Mouse (Mus musculus) kidney, adult 8-10 months (tissue): Measurements from ENCODE around the gene Gm49403.
"Not testable (repeated sequence)": the region's sequence is repeated elsewhere in the genome, so short reads cannot be mapped to it uniquely, and the experiment has no call there.

ENCODE experiments used
- DNase-seq, 2 experiments: peaks; one replicate each; pipeline ENCODE4 v3.0.0; 2022

Gm49403 gene

DNA sequence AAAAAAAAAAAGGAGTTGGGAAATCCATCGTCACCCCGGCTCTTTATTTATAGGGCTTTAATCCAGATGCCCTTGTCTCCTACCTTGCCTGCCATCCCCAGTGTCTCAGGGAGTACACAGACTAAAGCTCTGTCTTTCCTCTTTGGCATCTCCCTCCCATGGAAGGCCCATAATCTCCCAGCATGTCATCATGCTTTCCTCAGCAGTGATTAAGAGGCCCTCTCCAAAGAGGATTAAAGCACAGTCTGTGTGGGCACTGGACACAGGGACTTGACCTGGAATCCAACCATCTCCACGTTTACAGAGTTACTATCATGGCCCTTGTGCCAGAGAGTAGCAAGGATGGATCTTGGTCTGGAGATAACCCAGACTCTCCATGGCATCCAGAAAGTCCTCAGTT is at the start of gene Gm49403, which contains the start of gene Lbhd1:
Gene Gm49403, plus strand, starts transcription at position 315 of the 400 bp plus-strand sequence.
Gene Lbhd1, plus strand, starts transcription at position 117 of the 400 bp plus-strand sequence.
- DNase-seq = no peak

DNA sequence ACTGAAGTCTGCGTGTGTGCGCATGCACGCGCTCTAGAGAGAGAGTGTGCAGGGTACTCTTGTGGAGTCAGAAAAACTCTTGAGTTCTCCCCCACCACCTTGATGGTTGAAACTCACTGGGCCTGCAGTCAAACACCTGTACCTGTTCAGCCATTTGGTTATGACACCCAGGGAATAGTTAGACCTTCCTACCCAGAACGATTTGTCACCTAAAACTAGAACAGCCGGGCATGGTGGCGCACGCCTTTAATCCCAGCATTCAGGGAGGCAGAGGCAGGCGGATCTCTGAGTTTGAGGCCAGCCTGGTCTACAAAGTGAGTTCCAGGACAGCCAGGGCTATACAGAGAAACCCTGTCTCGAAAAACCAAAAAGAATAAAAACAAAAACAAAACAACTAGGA is 47.4 kb upstream of the Gm49403 start:
- DNase-seq = not testable (repeated sequence)

DNA sequence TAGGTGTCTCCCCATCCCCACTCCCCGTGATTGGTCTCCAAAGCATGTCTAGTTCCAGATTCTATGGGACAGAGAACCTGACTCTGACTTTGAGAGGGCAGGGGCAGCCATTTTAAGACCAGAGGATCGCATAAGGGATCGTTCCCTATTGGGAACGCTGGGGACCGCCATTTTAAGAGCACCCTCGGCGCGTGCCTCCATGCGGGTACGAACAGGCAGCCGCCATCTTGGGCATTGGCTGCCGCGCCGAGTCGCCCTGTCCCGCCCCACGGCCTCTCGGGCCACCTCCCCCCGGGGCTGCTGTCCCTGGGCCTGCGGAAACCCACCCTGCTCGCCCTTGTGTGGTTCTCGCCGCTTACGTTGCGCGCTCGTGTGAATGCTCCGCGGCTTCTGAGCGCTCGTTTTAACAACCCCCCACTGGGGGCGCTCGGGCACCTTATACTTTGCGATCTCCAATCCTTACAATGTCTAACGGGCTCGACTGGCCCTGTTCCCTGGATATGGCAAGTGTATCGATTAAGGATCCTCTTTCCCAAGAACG is 46.4 kb upstream of the Gm49403 start, which contains the start of gene Bscl2:
Gene Bscl2, plus strand, starts transcription at position 217 of the 541 bp plus-strand sequence.
- peak; percentile 73 to 86 for DNase-seq

DNA sequence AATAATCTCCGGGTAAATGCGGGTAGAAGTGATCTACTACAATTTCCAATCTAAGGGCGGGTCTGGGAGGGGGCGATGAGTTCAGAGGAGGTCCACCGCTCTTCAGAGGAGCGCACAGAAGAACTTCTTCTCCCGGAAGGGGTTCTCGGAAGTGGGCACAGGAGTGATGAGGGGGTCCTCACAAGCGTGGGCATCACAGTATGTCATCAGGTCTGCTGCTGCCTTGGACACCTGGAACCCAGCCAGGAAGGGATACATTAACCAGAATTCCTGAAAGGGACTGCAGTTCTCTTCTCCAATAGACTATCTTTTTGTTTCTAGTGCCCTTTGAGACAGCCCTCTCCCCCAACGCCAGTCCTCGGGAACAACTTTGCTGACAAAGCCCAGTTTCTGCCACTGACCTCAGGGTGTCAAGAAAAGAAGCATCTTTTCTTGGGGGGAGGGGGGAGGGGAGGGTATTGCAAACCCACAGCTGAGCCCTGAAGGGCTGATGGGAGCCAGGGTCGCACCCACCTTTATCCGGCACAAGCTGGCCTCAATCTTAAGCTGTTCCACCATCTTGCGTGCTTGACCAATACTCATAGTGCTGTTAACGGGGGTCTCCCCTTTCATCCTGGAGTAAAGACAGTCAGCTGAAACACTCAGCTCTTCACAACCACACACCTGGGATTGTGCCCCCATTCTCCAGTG is 45.5 kb upstream of the Gm49403 start:
- peak; percentile 73 to 76 for DNase-seq

DNA sequence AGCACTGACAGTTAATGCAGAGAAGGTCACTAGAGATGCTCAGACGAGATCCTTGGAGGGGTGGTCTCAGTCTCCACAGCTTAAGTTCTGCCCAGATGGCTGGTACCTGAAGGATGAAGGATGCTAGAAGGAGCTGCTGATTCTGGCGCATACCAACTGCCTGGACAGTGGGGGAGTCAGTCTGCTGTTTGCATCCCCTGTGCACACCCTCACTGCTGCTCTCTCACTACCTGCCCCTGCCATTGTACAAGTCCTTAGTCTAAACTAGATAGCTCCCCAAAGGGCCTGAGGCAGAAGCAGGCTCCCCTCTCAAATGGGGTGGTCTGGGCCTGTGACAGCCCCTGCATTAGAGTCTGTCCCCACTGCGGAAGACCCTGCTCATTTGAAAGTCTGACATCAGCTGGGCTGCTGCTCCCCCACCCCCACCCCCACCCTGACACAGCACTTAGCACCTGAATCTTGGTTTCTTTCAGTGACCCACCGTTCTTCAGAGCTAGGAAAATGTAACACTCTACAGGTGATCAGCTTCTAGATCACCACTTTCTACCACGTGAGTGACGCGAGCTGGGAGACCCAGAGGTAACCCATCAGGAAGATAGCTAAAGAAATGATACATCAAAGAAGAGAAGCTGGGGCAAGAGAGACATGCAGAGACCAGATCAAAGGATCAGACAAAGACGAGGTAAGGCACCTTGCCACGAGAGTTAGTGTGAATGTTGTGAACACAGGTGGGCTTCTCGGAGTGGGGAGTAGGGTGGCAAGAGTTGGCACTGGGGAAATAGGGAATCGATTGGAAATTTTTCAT is 44.4 kb upstream of the Gm49403 start, which contains the start of gene Gng3:
Gene Gng3, minus strand, starts transcription at position 92 of the 805 bp plus-strand sequence.
- no peak for DNase-seq

DNA sequence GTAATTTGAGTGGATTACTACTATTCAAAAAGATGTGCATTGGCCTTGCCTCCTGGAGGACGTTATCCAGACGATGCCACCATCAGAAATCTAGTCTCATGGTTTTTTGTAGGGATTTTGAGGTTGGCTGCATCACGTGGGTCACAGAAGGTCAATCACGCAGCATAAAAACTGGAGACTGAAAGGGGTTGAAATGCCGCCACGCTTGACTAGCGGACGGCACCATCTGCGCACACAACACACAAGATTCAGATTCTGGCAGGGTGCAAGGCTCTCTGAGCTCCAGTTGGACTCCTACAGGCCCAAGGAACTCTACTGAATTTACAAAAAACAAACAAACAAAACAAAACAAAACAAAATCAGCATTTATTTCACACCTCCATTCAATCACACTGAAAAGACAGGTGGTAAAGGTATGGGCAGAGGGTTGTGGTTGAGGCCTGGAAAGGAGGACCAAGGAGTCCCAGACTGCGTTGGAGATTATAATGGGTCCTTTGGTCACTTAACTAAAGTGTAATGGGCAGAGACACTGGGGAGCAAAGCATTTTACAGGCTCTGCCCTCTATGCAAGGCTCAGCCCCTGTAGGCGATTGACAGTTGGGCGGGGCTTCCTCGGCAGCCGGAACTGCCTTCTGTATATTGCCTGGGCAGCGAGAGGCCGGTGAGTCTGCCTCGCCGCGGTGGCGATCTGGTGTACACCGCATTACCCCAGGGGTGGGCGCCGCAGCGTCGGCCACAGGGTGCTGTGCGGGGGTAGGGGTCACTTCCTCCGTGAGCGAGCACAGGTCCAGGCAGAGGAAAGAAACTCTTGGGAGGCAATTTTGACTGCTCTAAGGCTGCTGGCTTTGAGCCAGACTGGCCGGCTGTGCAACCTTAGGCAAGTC is 43.6 kb upstream of the Gm49403 start:
- DNase-seq = peak; percentile 79 to 86

DNA sequence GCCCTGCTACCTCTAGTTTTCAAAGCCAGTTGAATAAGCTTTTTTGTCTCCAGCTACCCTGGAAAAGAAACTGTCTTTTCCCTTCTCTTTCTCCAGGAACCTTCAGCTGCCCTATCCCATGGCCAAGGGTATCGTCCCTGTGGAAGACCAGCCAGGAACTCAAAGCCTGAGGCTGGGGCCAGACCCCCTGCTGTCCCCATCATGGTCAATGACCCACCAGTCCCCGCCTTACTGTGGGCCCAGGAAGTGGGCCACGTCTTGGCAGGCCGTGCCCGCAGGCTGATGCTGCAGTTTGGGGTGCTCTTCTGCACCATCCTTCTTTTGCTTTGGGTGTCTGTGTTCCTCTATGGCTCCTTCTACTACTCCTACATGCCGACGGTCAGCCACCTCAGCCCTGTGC is 42.7 kb upstream of the Gm49403 start:
- DNase-seq = no peak

DNA sequence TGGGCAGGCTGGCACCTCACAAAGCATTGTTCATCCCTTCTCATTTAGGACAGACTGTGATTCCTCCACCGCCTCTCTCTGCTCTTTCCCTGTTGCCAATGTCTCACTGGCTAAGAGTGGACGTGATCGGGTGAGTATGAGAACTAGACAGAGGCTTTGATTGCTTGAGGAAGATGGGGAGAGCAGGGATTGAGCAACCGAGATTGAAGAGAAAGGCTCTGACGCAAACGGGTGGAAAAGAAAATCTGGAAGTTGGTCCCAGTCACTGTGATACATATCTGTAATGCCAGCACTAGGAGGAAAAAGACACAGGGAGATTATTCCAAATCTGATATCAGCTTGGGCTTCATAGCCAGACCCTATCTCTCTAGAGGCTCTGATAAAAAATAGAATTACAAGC is 40.8 kb upstream of the Gm49403 start:
- no peak for DNase-seq

DNA sequence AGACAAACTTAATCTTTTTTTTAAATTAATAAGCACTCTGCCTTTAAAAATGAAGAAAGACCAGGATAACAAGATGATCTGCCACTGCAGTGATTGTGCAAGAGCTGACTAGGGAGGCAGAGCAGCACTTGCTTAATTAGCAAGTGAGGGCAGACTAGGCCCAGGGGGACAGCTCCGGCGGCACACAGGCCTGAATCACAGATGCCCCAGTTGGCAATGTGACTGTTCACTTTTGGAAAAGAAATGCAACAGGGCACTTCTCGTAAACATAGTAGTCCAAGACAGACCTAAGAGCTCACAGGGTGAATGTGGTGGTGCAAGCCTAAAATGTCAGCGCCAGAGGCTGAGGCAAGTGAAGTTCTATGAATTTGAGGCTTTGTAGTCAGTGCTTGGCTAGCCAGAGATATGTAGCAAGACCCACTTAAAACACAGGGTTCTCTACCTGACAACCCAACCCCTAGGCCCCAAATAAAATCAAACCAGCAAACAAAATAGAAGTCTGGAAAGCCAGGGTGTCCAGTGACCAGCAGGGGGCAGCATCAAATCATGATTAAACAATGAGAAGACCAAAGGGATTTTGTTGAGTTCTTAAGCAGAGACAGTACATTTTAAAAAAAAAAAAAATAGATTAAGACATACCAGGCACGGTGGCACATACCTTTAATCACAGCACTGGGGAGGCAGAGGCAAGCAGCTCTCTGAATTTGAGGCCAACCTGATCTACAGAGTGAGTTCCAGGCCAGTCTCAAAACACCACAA is 39.2 kb upstream of the Gm49403 start:
- peak; percentile 60 to 78 for DNase-seq

DNA sequence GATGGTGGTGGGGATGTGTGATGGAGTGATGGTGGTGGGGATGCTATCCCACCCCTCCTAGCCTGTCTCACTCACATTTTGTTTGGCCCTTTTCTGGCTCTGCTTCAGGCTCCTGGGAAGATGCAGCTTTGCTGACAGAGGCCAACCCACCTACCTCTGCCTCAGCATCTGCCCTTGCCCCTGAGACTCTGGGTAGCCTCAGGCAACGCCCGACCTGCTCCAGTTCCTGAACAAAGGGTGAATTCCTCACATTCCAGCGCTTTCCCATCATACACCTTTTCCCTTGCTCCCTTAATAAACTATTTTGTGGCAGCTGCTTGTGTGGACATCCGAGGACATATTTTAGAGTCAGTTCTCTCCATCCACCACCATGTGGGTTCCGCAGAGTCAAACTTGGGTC is 35.4 kb upstream of the Gm49403 start:
- no peak for DNase-seq

DNA sequence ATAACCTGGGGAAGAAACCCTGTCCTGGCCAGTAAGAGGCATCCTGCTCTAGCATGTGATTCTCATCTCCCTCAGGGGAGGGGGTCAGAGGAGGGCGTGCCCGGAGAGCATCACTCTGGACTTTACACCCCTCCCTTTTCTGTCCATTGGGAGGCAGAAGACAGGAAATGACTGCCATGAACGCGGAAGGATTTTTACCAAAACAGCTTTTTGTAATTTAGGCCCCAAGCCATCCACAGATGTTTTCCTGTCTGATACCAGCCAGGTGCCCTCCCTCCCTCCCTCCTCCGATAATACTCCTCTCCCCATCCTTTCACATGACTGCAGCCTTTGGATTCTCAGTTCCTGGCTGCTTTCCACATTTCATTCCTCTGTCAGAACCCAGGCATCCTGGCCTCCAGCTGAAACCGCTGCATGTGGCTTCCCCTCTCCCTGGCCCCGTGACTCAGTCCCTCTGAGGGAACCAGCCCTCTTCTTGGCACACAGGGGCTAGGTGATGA is 33.3 kb upstream of the Gm49403 start, which contains the start of gene Lrrn4cl:
Gene Lrrn4cl, plus strand, starts transcription at position 367 of the 500 bp plus-strand sequence.
- no peak for DNase-seq

DNA sequence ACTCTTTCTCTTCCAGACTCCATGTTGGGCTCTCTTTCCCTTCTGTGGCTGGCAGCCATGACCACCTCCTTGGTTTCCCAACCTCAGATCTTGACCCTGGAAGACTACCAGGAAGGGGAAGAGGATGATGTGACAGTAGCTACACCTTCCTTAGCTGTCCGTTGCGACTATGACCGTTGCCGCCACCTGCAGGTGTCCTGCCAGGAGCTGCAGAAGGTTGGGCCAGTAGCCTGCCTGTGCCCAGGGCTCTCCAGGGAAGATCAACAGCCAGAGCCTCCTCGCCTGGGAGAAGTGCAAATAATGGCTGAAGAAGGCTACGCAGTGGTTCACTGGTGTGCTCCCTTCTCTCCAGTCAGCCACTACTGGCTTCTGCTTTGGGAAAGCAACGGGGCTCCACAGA is 32.1 kb upstream of the Gm49403 start:
- DNase-seq = no peak

DNA sequence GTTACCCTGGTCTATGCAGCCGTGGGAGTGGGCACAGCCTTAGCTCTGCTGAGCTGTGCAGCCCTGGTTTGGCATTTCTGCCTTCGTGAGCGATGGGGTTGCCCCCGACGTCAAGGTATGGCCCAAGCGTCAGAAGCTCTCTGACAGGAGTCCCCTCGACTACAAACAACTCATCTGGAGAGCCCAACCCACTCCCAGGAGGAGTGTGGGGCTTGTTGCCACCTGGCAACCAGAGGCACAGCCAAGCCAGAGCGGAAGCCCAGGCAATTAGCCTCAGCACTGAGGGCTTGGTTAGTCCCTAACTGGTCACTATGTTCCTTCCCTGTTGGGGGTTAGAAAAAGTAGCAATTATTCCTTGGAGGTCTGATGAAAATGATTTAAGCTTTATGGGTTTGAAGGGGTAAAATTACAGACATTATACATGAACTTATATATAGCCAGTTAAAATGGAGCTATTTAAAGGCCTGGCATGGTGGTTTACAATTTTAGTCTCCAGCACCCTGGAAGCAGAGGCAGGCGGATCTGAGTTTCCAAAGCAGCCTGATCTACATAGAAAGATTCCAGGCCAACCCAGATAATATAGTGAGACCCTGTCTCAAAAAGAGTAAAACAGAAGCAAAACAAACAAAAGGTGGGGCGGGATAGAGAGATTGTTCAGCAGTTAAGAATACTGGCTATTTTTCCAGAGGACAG is 31.3 kb upstream of the Gm49403 start:
- DNase-seq = no peak

DNA sequence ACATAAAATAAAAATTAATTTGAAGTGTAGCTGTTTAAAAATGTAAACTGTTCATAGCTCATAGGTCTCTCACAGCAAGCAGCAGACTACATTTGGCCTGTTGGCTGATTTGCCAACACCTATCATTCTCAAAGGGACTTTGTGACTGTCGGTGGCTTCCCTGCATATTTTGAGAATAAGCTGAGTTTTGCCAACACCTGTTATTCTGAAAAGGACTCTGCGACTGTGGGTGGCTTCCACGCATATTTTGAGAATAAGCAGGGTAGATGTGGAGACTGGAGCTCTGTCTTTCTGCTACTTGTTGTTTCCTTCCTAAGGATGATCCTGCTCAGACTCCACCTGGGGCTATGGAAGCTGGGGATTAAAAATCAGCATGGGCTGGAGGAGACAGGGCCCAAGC is 30.6 kb upstream of the Gm49403 start:
- no peak for DNase-seq

DNA sequence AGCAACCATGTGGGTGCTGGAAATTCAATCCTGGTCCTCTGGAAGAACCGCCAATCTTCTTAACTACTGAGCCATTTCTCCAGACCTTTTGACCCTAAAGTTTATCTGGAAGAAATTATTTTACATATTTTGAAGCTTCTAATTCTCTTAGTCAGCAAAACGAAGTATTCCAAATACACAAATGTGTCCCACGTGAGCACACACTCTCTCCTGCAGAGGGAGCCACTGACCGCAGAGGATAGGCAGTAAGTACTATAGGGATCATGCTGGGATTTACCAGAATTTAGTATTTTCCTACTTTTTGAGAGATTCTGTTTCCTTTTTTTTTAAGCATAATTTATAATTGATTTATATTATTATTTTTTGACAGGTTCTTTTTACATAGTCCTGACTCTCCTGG is 26.0 kb upstream of the Gm49403 start:
- DNase-seq = peak; percentile 52 to 64

DNA sequence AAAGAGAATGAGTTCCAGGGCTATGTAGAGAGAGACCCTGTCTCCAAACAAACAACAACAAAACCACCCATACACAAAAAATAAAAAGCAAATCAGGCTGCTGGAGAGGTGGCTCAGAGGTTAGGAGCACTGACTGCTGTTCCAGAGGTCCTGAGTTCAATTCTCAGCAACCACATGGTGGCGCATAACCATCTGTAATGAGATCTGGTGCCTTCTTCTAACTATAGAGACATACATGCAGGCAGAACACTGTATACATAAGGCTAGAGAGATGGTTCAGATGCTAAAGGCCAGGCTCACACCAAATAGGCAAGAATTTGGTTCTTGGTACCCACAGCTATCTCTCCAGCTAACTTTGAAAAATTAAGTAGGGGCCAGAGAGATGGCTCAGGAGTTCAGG is 24.7 kb upstream of the Gm49403 start:
- DNase-seq = no peak

DNA sequence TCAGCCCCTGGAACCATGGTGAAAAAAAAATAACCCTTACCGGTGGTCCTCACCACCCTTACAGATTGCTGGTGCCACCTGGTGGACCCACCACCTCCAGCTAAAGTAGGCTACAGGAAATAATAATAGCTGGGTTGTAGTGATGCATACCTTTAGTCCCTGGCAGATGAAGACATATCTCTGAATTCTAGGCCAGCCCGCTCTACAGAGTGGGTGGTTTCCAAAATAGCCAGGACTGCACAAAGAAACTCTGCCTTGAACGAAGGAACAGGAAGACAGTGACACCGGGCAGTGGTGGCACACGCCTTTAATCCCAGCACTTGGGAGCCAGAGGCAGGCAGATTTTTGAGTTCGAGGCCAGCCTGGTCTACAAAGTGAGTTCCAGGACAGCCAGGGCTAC is 19.5 kb upstream of the Gm49403 start:
- DNase-seq = no peak

DNA sequence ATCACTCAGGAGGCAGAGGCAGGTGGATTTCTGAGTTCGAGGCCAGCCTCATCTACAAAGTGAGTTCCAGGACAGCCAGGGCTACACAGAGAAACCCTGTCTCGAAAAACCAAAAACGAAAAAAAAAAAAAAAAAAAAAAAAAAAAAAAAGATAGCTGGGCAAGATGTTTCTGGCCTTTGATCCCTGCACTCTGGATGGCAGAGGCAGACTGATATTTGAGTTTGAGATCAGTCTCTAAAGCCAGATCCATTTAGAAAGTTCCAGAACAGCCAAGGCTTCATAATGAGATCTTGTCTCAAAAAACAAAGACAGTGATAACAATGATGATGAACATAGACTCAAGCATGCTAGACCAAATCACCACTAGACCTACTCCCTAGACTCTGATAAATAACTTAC is 13.3 kb upstream of the Gm49403 start:
- not testable (repeated sequence) for DNase-seq

DNA sequence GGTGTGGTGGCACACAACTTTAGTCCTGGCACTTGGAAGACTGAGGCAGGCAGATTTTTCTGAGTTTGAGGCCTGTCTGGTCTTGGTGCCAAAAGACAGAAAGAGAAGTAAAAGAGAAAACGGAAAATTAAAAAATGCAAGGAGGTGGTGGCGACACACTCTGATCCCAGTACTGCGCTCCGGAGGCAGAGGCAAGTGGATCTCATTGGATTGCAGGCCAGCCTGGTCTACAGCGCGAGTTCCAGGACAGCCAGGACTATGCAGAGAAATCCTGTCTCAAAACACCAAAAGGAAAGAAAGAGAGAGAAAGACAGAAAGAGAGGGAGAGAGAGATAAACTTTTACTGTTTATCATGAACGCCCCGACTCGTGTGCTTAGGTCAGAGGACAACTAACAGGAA is 12.9 kb upstream of the Gm49403 start:
- DNase-seq = no peak

DNA sequence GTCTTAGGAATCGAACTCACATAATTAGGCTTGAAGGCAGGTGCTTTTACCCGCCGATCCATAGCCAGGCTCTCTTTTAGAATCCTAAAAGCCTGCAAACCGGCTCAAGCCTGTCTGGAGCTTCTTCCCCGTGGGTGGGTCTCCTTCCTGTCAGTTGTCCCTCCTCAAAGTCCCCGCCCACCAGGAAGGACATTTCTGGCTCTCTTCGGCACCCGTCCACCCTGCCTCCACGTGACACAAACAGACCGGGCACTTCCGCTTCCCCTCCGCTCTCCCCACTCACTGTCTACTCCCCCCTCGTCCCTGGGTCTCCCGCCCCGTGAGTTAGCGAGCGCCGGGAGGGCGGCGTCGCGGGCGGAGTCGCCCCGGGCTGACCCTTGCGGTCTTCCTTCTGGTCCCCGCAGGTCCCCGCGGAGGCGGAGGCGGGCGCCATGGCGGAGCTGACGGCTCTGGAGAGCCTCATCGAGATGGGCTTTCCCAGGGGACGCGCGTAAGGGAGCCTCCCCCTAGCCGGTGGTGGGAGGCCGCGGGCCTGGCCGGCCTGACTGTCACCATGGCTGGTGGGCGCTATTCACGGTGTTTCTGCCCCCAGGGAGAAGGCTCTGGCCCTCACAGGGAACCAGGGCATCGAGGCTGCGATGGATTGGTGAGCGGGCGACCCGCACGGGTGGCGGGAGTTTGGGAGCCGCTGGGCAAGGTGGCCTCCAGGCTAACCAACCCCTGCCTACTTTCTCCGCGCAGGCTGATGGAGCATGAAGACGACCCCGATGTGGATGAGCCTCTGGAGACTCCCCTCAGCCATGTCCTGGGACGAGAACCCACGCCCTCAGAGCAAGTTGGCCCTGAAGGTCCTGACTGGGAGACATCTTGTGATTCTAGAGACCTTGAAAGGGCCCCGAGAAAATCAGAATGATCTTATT is 12.2 kb upstream of the Gm49403 start, which contains the start of gene Ubxn1:
Gene Ubxn1, plus strand, starts transcription at position 230 of the 920 bp plus-strand sequence.
- DNase-seq = peak; percentile 98
